Mouse (Mus musculus) limb, embryonic 14.5 days (tissue): Measurements from ENCODE around the gene Vps25. TPM values are rescaled to one million over a fixed set of nuclear protein-coding genes. Genes with fewer than 3 reads are reported as not detected.

Source experiments
- ATAC-seq: fragments of 200-750 bp; cut with Nextera tagmentation; 2 replicates; pipeline ENCODE4 v1.8.0; 2017; ENCODE audit warnings: low read depth, moderate number of reproducible peaks, moderate TSS enrichment; ENCODE audit not compliant: low FRiP score
- DNase-seq: peaks from one replicate; pipeline ENCODE4 v3.0.0-alpha.2; 2015; ENCODE audit warnings: low spot score
- H3K27ac ChIP-seq: fragments of 300-500 bp; sonication (generic); replicated peaks from 2 replicates; pipeline ENCODE4 v1.5.1; 2014; ENCODE audit warnings: low read depth, mild to moderate bottlenecking, low read length, moderate library complexity, mixed read lengths
- H3K27me3 ChIP-seq: fragments of 300-500 bp; sonication (generic); 2 replicates; pipeline ENCODE4 v1.6.1; 2014; ENCODE audit warnings: low read length, mixed read lengths; ENCODE audit not compliant: control insufficient read depth, insufficient read depth
- H3K36me3 ChIP-seq: fragments of 300-500 bp; sonication (generic); 2 replicates; pipeline ENCODE4 v1.6.1; 2014; ENCODE audit warnings: mild to moderate bottlenecking, low read length, moderate library complexity, mixed read lengths; ENCODE audit not compliant: control insufficient read depth, insufficient read depth
- H3K4me1 ChIP-seq: fragments of 300-500 bp; sonication (generic); 2 replicates; pipeline ENCODE4 v1.6.1; 2014; ENCODE audit warnings: antibody characterized with exemption, low read length, mixed read lengths; ENCODE audit not compliant: control insufficient read depth, insufficient read depth
- H3K4me2 ChIP-seq: fragments of 300-500 bp; sonication (generic); replicated peaks from 2 replicates; pipeline ENCODE4 v1.6.1; 2014; ENCODE audit warnings: low read depth, mild to moderate bottlenecking, low read length, moderate library complexity; ENCODE audit not compliant: severe bottlenecking
- H3K4me3 ChIP-seq: fragments of 300-500 bp; sonication (generic); replicated peaks from 2 replicates; pipeline ENCODE4 v1.5.1; 2014; ENCODE audit warnings: low read length
- H3K9ac ChIP-seq: fragments of 300-500 bp; sonication (generic); 2 replicates; pipeline ENCODE4 v1.6.1; 2014; ENCODE audit warnings: mild to moderate bottlenecking, low read depth, low read length, moderate library complexity; ENCODE audit not compliant: severe bottlenecking
- H3K9me3 ChIP-seq: fragments of 300-500 bp; sonication (generic); 2 replicates; pipeline ENCODE4 v1.6.1; 2016; ENCODE audit warnings: low read length; ENCODE audit not compliant: control insufficient read depth
- POLR2A ChIP-seq: fragments of 200-500 bp; IDR thresholded peaks from 2 replicates; pipeline ENCODE4 v1.8.0; 2012; ENCODE audit warnings: inconsistent platforms, mild to moderate bottlenecking, moderate library complexity, borderline replicate concordance; ENCODE audit not compliant: insufficient read depth, insufficient read length; ENCODE audit errors: extremely low read depth
- WGBS: fragments of 180-500 bp; shearing (Covaris S2); extraction: QIAGEN DNeasy Blood & Tissue Kit; methylation state at CpG from one replicate; pipeline ENCODE4 v1.1.7; 2014; 5-methylcytosine and 5-hydroxymethylcytosine counted together
- polyA plus RNA-seq, 2 experiments: library from polyadenylated mRNA; depleted of rRNA in 1 of 2; stranded (reverse) in 1 of 2; unstranded in 1 of 2; fragments of >200 nt; fragmentation: Nextera tagmentation in 1 of 2; extraction: Ambion mirVana in 1 of 2; gene quantifications; 2 replicates each; pipeline versions ENCODE4 v1.2.1 to v1.2.3; 2012 to 2014

The Vps25 gene
- polyA plus RNA-seq, 2 experiments = 70.3 to 120 TPM

- peak overlapping the region; percentile 60 for H3K4me2 ChIP-seq
- peak overlapping the region; percentile 67 for H3K4me3 ChIP-seq
- 56% methylated on average over 12 of the region's 12 CpGs for WGBS
- no peaks in the 10 kb centered on the region for H3K27me3 ChIP-seq
- peaks cover 18% of the 10 kb centered on the region for H3K4me1 ChIP-seq
- no peak for DNase-seq
- peak overlapping the region; percentile 66 for H3K9ac ChIP-seq
- H3K9me3 ChIP-seq = no peaks in the 10 kb centered on the region
- H3K27ac ChIP-seq = no peak overlapping the region
- ATAC-seq = no peak
- no peak for TF ChIP-seq POLR2A
- 0 out of 2 replicates have a peak, but pooled peaks cover 10% of the 10 kb centered on the region for H3K36me3 ChIP-seq
Measured at GRCm38 (mm10) chr11:101277381-101278222, 24.1 kb downstream of the Vps25 start.

GRCm38 (mm10) chr11:101278223-101279192, 25.0 kb downstream of the Vps25 start, which contains the start of the genes Cntd1 and Coa3:
Gene Cntd1, plus strand, starts transcription at chr11:101279012.
Gene Coa3, minus strand, starts transcription at chr11:101279114.
- Histone ChIP-seq H3K4me1 (peaks cover 18% of the 10 kb centered on the region), H3K4me3 (peak within 1 kb of the TSS; percentile 67), H3K27me3 (no peaks in the 10 kb centered on the region), H3K4me2 (peak within 1 kb of the TSS; percentile 60), H3K36me3 (0 out of 2 replicates have a peak, but pooled peaks cover 8% of the 10 kb centered on the region), H3K9me3 (no peaks in the 10 kb centered on the region), H3K27ac (no peak within 1 kb of the TSS), H3K9ac (peak within 1 kb of the TSS; percentile 66)
- WGBS = 8% methylated on average over 45 of the region's 45 CpGs
- no peak; the same call in 1 of the 2 replicates for TF ChIP-seq POLR2A
- ATAC-seq (peak; percentile 97), DNase-seq (peak; percentile 96)

DNA sequence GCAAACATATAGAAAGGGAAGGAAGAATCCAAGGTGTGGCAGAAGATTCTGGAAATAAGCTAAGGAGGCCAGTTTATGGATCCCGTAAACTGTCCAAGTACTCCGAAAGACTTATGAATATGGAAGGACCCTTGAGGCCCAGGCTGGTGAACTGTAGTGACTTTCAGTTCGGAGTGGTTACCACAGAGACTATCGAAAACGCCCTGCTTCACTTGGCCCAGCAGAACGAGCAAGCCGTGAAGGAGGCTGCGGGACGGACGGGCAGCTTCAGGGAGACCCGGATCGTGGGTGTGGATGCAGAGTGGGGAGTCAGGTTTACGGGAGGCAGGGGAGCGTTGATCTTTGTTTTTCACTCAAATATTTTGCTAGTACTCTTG, 25.7 kb downstream of the Vps25 start:
- Histone ChIP-seq H3K36me3 (0 out of 2 replicates have a peak, but pooled peaks cover 5% of the 10 kb centered on the region), H3K27ac (no peak overlapping the region), H3K4me1 (peaks cover 18% of the 10 kb centered on the region), H3K4me3 (peak overlapping the region; percentile 67), H3K27me3 (no peaks in the 10 kb centered on the region), H3K9ac (no peak overlapping the region), H3K4me2 (peak overlapping the region; percentile 60), H3K9me3 (no peaks in the 10 kb centered on the region)
- ATAC-seq (no peak), DNase-seq (no peak)
- 66% methylated on average over 14 of the region's 14 CpGs for WGBS
- no peak for TF ChIP-seq POLR2A

- ATAC-seq = no peak
- 0 out of 2 replicates have a peak, but pooled peaks cover 5% of the 10 kb centered on the region for H3K36me3 ChIP-seq
- no peak overlapping the region for H3K27ac ChIP-seq
- H3K9ac ChIP-seq = no peak overlapping the region
- H3K4me2 ChIP-seq = no peak overlapping the region
- TF ChIP-seq POLR2A = no peak
- H3K9me3 ChIP-seq = no peaks in the 10 kb centered on the region
- H3K27me3 ChIP-seq = no peaks in the 10 kb centered on the region
- H3K4me1 ChIP-seq = peaks cover 18% of the 10 kb centered on the region
- WGBS = 44% methylated on average over 7 of the region's 7 CpGs
- DNase-seq = no peak
- no peak overlapping the region for H3K4me3 ChIP-seq
Measured at GRCm38 (mm10) chr11:101280837-101281236, 27.3 kb downstream of the Vps25 start.

- H3K9ac ChIP-seq = no peak overlapping the region
- H3K27me3 ChIP-seq = no peaks in the 10 kb centered on the region
- H3K36me3 ChIP-seq = peaks cover 7% of the 10 kb centered on the region
- H3K4me3 ChIP-seq = no peak overlapping the region
- H3K9me3 ChIP-seq = no peaks in the 10 kb centered on the region
- TF ChIP-seq POLR2A = no peak
- no peak overlapping the region for H3K4me2 ChIP-seq
- H3K4me1 ChIP-seq = peaks cover 8% of the 10 kb centered on the region
- 32% methylated on average over 5 of the region's 5 CpGs for whole genome bisulfite sequencing
- no peak overlapping the region for H3K27ac ChIP-seq
- DNase-seq (no peak), ATAC-seq (no peak)
Measured at GRCm38 (mm10) chr11:101282896-101283295, 29.4 kb downstream of the Vps25 start.
